Comparison of ENCODE assay signal across 27 mouse cellular contexts in the genomic region with DNA sequence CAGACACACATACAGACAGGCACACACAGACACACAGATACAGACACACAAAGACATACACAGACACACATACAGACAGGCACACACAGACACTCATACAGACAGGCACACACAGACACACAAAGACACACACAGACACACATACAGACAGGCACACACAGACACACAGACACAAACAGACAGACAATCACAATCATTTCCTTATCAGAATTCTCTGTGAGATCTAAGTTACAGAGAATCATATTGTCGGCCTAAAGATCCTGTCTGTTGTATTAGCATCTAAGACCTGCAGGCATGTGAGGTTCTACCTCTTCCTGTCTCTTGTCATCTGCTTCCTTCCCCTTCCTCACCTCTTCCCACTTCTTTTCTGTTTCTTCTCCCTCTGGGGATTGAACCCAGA.
A peak's percentile ranks its signal among the peaks of the same experiment; 100 is the strongest.
DNase-seq lines count a peak whose midpoint lies in the region; ATAC-seq and TF ChIP-seq lines count a peak whose summit lies in the region.
"Had no signal": no experiment of that assay in that cellular context is flagged by ENCODE, and none has a peak within 500 bp of the region (broad histone marks: within the 10 kb centered on the region; RNA-seq: fewer than 3 reads in every experiment).

No protein-coding gene starts in this region.

- H3K4me2 ChIP-seq in liver, embryonic 13.5 days: no peak overlapping the region
- H3K4me2 ChIP-seq in embryonic facial prominence, embryonic 13.5 days: no peak overlapping the region
- H3K4me2 ChIP-seq in liver, embryonic 16.5 days (ENCODE audit: low read depth, low read length): no peak overlapping the region
- no peak overlapping the region for H3K4me2 ChIP-seq in forebrain, embryonic 14.5 days (ENCODE audit: low read length)
- H3K4me2 ChIP-seq: forebrain, embryonic 15.5 days; heart, embryonic 13.5 days; hindbrain, embryonic 14.5 days; limb, embryonic 12.5 days; midbrain, embryonic 11.5 days; neural tube, embryonic 12.5 days had no signal

- 38% methylated on average over 1 of the region's 1 CpGs for WGBS in liver, embryonic 13.5 days (ENCODE audit: insufficient replicate concordance)
- WGBS in embryonic facial prominence, embryonic 13.5 days: 61% methylated on average over 1 of the region's 1 CpGs
- 35% methylated on average over 1 of the region's 1 CpGs for WGBS in liver, embryonic 16.5 days (ENCODE audit: insufficient replicate concordance)
- WGBS in forebrain, embryonic 14.5 days: 86% methylated on average over 1 of the region's 1 CpGs

- peak overlapping the region; percentile 87 for H3K27ac ChIP-seq in liver, embryonic 13.5 days
- H3K27ac ChIP-seq in MEL (ENCODE audit: control insufficient read depth, low read depth, low read length): peak overlapping the region; percentile 87
- H3K27ac ChIP-seq in embryonic facial prominence, embryonic 13.5 days: peak overlapping the region; percentile 84
- peak overlapping the region; percentile 90 for H3K27ac ChIP-seq in liver, embryonic 16.5 days (ENCODE audit: low read length)
- no peak overlapping the region for H3K27ac ChIP-seq in forebrain, embryonic 14.5 days (ENCODE audit: low read depth, low read length)
- H3K27ac ChIP-seq: forebrain, embryonic 15.5 days; heart, embryonic 13.5 days; neural tube, embryonic 12.5 days had no signal

- no peak for ATAC-seq in liver, embryonic 13.5 days (ENCODE audit: low read depth)
- no peak for ATAC-seq in embryonic facial prominence, embryonic 13.5 days (ENCODE audit: insufficient number of reproducible peaks, insufficient read depth, low FRiP score, low TSS enrichment, low read depth)
- ATAC-seq in liver, embryonic 16.5 days (ENCODE audit: low read depth): no peak
- no peak for ATAC-seq in forebrain, embryonic 14.5 days
- ATAC-seq: forebrain, embryonic 15.5 days had no signal

- no peak overlapping the region for H3K4me3 ChIP-seq in liver, embryonic 13.5 days (replicated peaks)
- H3K4me3 ChIP-seq in MEL (ENCODE audit: control insufficient read depth in 1 of 2, insufficient read depth in 1 of 2, low read depth in 2 of 2, low read length in 2 of 2): peak overlapping the region; percentile 24 to 36; a peak in 3 of 4 replicates
- H3K4me3 ChIP-seq in embryonic facial prominence, embryonic 13.5 days: no peak overlapping the region
- H3K4me3 ChIP-seq in liver, embryonic 16.5 days (ENCODE audit: low read depth, low read length): no peak overlapping the region
- H3K4me3 ChIP-seq in forebrain, embryonic 14.5 days (ENCODE audit: low read depth, low read length): no peak overlapping the region
- H3K4me3 ChIP-seq: forebrain, embryonic 15.5 days; heart, embryonic 13.5 days; limb, embryonic 12.5 days; neural tube, embryonic 12.5 days had no signal

- H3K4me1 ChIP-seq in liver, embryonic 13.5 days (replicated peaks): peaks cover 92% of the 10 kb centered on the region
- peaks cover 8 to 59% of the 10 kb centered on the region in 2 experiments for H3K4me1 ChIP-seq in MEL (ENCODE audit: control insufficient read depth in 1 of 2, insufficient read depth in 2 of 2, low read length in 2 of 2)
- peaks cover 63% of the 10 kb centered on the region for H3K4me1 ChIP-seq in embryonic facial prominence, embryonic 13.5 days
- peaks cover 69% of the 10 kb centered on the region for H3K4me1 ChIP-seq in liver, embryonic 16.5 days (ENCODE audit: control insufficient read depth, low read depth, low read length)
- peaks cover 15% of the 10 kb centered on the region for H3K4me1 ChIP-seq in forebrain, embryonic 14.5 days (ENCODE audit: control insufficient read depth, insufficient read depth, low read length)

- H3K9ac ChIP-seq in liver, embryonic 13.5 days: 0 out of 2 replicates have a peak overlapping the region, but pooled peaks have one; percentile 42
- peak overlapping the region; percentile 26; the same call in 1 of the 2 replicates for H3K9ac ChIP-seq in MEL (ENCODE audit: control insufficient read depth, low read depth, low read length, poor library complexity, severe bottlenecking)
- no peak overlapping the region for H3K9ac ChIP-seq in embryonic facial prominence, embryonic 13.5 days
- no peak overlapping the region for H3K9ac ChIP-seq in liver, embryonic 16.5 days (ENCODE audit: low read depth, low read length)
- no peak overlapping the region for H3K9ac ChIP-seq in forebrain, embryonic 14.5 days (ENCODE audit: low read length)
- H3K9ac ChIP-seq: forebrain, embryonic 15.5 days; heart, embryonic 13.5 days; hindbrain, embryonic 14.5 days; limb, embryonic 12.5 days; neural tube, embryonic 12.5 days had no signal

- no peak for TF ChIP-seq CTCF in MEL (IDR thresholded peaks at IDR 0.05 in 2 of 3, conservative IDR thresholded peaks at IDR 0.05 in 1 of 3; ENCODE audit: control insufficient read depth in 1 of 3, insufficient read depth in 1 of 3, low read depth in 2 of 3, low read length in 3 of 3, poor library complexity in 1 of 3, severe bottlenecking in 1 of 3)

- no peaks in the 10 kb centered on the region for H3K9me3 ChIP-seq in liver, embryonic 13.5 days (replicated peaks)
- no peaks in the 10 kb centered on the region for H3K9me3 ChIP-seq in MEL (replicated peaks; ENCODE audit: insufficient read depth, low read length)
- H3K9me3 ChIP-seq in embryonic facial prominence, embryonic 13.5 days: no peaks in the 10 kb centered on the region
- H3K9me3 ChIP-seq in liver, embryonic 16.5 days (replicated peaks; ENCODE audit: control insufficient read depth, low read length): no peaks in the 10 kb centered on the region
- no peaks in the 10 kb centered on the region for H3K9me3 ChIP-seq in forebrain, embryonic 14.5 days (replicated peaks; ENCODE audit: control insufficient read depth, low read length)
- H3K9me3 ChIP-seq: forebrain, embryonic 15.5 days; G1E; heart, embryonic 13.5 days; limb, embryonic 12.5 days; neural tube, embryonic 12.5 days had no signal

- no peak for DNase-seq in liver, embryonic 13.5 days
- DNase-seq in liver (no peak), MEL (ENCODE audit: low read depth, low spot score) (peak; percentile 26), MN1 (ENCODE audit: low spot score) (no peak)
- DNase-seq in layer of hippocampus, postnatal 10 days (ENCODE audit: low spot score in 2 of 2): no peak
- DNase-seq in forebrain, embryonic 14.5 days (ENCODE audit: low spot score): no peak
- DNase-seq: adrenal gland, postnatal 14 days; cerebellum, adult 8-10 months; gastrocnemius, postnatal 25 days; heart, adult 18-20 months; heart, postnatal 14 days; kidney, adult 2 months; kidney, postnatal 14 days; layer of hippocampus, postnatal 36 days; lung, adult 2 months; lung, postnatal 14 days; right cerebral cortex, postnatal 14 days had no signal

- H3K27me3 ChIP-seq in liver, embryonic 13.5 days: no peaks in the 10 kb centered on the region
- H3K27me3 ChIP-seq in MEL (ENCODE audit: control insufficient read depth in 1 of 2, insufficient read depth in 2 of 2, low read length in 2 of 2): no peaks in the 10 kb centered on the region
- no peaks in the 10 kb centered on the region for H3K27me3 ChIP-seq in embryonic facial prominence, embryonic 13.5 days
- H3K27me3 ChIP-seq in liver, embryonic 16.5 days (ENCODE audit: control insufficient read depth, insufficient read depth, low read depth, low read length): no peaks in the 10 kb centered on the region
- no peaks in the 10 kb centered on the region; the same call in 1 of the 2 replicates for H3K27me3 ChIP-seq in forebrain, embryonic 14.5 days (replicated peaks; ENCODE audit: control insufficient read depth, insufficient read depth, low read length)
- H3K27me3 ChIP-seq: CH12.LX; forebrain, embryonic 15.5 days; heart, embryonic 13.5 days; neural tube, embryonic 12.5 days had no signal

- H3K36me3 ChIP-seq in liver, embryonic 13.5 days: no peaks in the 10 kb centered on the region
- peaks cover 0 to 20% of the 10 kb centered on the region in 2 experiments; a peak in 2 of 4 replicates for H3K36me3 ChIP-seq in MEL (ENCODE audit: control insufficient read depth in 1 of 2, insufficient read depth in 2 of 2, low read length in 2 of 2)
- no peaks in the 10 kb centered on the region for H3K36me3 ChIP-seq in embryonic facial prominence, embryonic 13.5 days
- H3K36me3 ChIP-seq in liver, embryonic 16.5 days (ENCODE audit: control insufficient read depth, insufficient read depth): no peaks in the 10 kb centered on the region
- no peaks in the 10 kb centered on the region for H3K36me3 ChIP-seq in forebrain, embryonic 14.5 days (ENCODE audit: control insufficient read depth, insufficient read depth, low read length)
- H3K36me3 ChIP-seq: forebrain, embryonic 15.5 days; G1E; heart, embryonic 13.5 days; limb, embryonic 12.5 days; neural tube, embryonic 12.5 days had no signal

- TF ChIP-seq POLR2A in MEL (IDR thresholded peaks at IDR 0.05; ENCODE audit: control insufficient read depth in 1 of 2, insufficient read depth in 1 of 2, low read depth in 1 of 2, low read length in 2 of 2, poor library complexity in 1 of 2): no peak

- no peaks in the 10 kb centered on the region for H3K79me2 ChIP-seq in MEL (ENCODE audit: control insufficient read depth, insufficient read depth, low read length, poor library complexity)

- TF ChIP-seq EP300 in MEL (IDR thresholded peaks at IDR 0.05; ENCODE audit: low read depth in 1 of 2, low read length in 2 of 2): 0 out of 4 replicates have a peak, but pooled peaks of 1 of the 2 experiments have one; percentile 8

- no peak for TF ChIP-seq RAD21 in MEL (IDR thresholded peaks at IDR 0.05; ENCODE audit: low read depth, low read length)

TF ChIP-seq in MEL, 35 proteins besides CTCF, POLR2A, EP300 and RAD21:
- 0 out of 2 replicates have a peak, but pooled peaks have one; percentile 17 for TF ChIP-seq GATA1 (IDR thresholded peaks at IDR 0.05; ENCODE audit: low read depth, low read length)
- no peak for TF ChIP-seq MAX (IDR thresholded peaks at IDR 0.05; ENCODE audit: low read length)

Comparison
In these comparisons a context has a peak if more than half of its experiments do, and no peak if none do; other contexts are left out.
1. H3K9ac ChIP-seq: peak in liver, embryonic 13.5 days (single experiment) and MEL (single experiment); none in embryonic facial prominence, embryonic 13.5 days (single experiment), liver, embryonic 16.5 days (single experiment) and forebrain, embryonic 14.5 days (single experiment).
2. H3K4me3 ChIP-seq: peak in MEL (2 of 2); none in liver, embryonic 13.5 days (single experiment), embryonic facial prominence, embryonic 13.5 days (single experiment), liver, embryonic 16.5 days (single experiment) and forebrain, embryonic 14.5 days (single experiment).